Mouse (Mus musculus) heart, embryonic 14.5 days (tissue): ENCODE measurements at regions not wholly inside any gene's neighbourhood (a gene's known extent, or its start where the extent isn't known, plus 50 kb on each side); places are given as distances from the start of the nearest gene placed in this dataset.

ENCODE experiments used
- ATAC-seq: fragments of 200-750 bp; cut with Nextera tagmentation; 2 replicates; pipeline ENCODE4 v1.8.0; 2017; ENCODE audit warnings: low read depth, moderate TSS enrichment; ENCODE audit not compliant: insufficient number of reproducible peaks, insufficient read depth, low FRiP score
- H3K27ac ChIP-seq, 2 experiments: fragments of 200-500 bp in 1 of 2; fragments of 300-500 bp in 1 of 2; sonication (generic) in 1 of 2; replicated peaks in 1 of 2; 2 replicates each; pipeline ENCODE4 v1.5.1; 2012 to 2014; ENCODE audit warnings: low read depth in 2 of 2, low read length in 2 of 2, control low read depth in 1 of 2, mild to moderate bottlenecking in 1 of 2, mixed read lengths in 1 of 2; ENCODE audit not compliant: control insufficient read depth in 1 of 2, insufficient read depth in 1 of 2
- H3K27me3 ChIP-seq: fragments of 300-500 bp; sonication (generic); 2 replicates; pipeline ENCODE4 v1.6.1; 2014; ENCODE audit warnings: mild to moderate bottlenecking, low read length, control low read depth; ENCODE audit not compliant: control insufficient read depth, insufficient read depth
- H3K36me3 ChIP-seq: fragments of 300-500 bp; sonication (generic); 2 replicates; pipeline ENCODE4 v1.6.1; 2014; ENCODE audit warnings: mild to moderate bottlenecking, control low read depth, low read length, mixed read lengths; ENCODE audit not compliant: control insufficient read depth, insufficient read depth
- H3K4me1 ChIP-seq, 2 experiments: fragments of 200-500 bp in 1 of 2; fragments of 300-500 bp in 1 of 2; sonication (generic) in 1 of 2; 2 replicates each; pipeline ENCODE4 v1.6.1; 2012 to 2014; ENCODE audit warnings: low read length in 2 of 2, control low read depth in 1 of 2, mixed read lengths in 1 of 2; ENCODE audit not compliant: control insufficient read depth in 2 of 2, insufficient read depth in 2 of 2
- H3K4me2 ChIP-seq: fragments of 300-500 bp; sonication (generic); 2 replicates; pipeline ENCODE4 v1.6.1; 2014; ENCODE audit warnings: mild to moderate bottlenecking, low read length
- H3K4me3 ChIP-seq, 2 experiments: fragments of 200-500 bp in 1 of 2; fragments of 300-500 bp in 1 of 2; sonication (generic) in 1 of 2; 2 replicates each; pipeline ENCODE4 v1.5.1; 2012 to 2014; ENCODE audit warnings: low read length in 2 of 2, mild to moderate bottlenecking in 2 of 2, control low read depth in 1 of 2, low read depth in 1 of 2, moderate library complexity in 1 of 2; ENCODE audit not compliant: control insufficient read depth in 1 of 2, insufficient read depth in 1 of 2
- H3K9ac ChIP-seq: fragments of 300-500 bp; sonication (generic); 2 replicates; pipeline ENCODE4 v1.6.1; 2014; ENCODE audit warnings: mild to moderate bottlenecking, low read length
- H3K9me3 ChIP-seq: fragments of 300-500 bp; sonication (generic); 2 replicates; pipeline ENCODE4 v1.6.1; 2016; ENCODE audit warnings: low read length, control low read depth; ENCODE audit not compliant: control insufficient read depth
- WGBS: fragments of 180-500 bp; shearing (Covaris S2); extraction: QIAGEN DNeasy Blood & Tissue Kit; methylation state at CpG from one replicate; pipeline ENCODE4 v1.1.7; 2014; 5-methylcytosine and 5-hydroxymethylcytosine counted together

- WGBS = 90% methylated on average over 2 of the region's 2 CpGs
Observed at GRCm38 (mm10) chr6:67151515-67151914, 86.5 kb upstream of the Serbp1 start.

GRCm38 (mm10) chr6:67149425-67149824, 88.6 kb upstream of the Serbp1 start:
- WGBS = 10% methylated on average over 2 of the region's 2 CpGs
- Histone ChIP-seq H3K9me3 (no peaks in the 10 kb centered on the region), H3K36me3 (no peaks in the 10 kb centered on the region), H3K27me3 (0 out of 2 replicates have a peak, but pooled peaks cover 4% of the 10 kb centered on the region), H3K27ac (no peak overlapping the region), H3K4me1 (peaks cover 6 to 8% of the 10 kb centered on the region in 2 experiments; a peak in 3 of 4 replicates), H3K9ac (no peak overlapping the region), H3K4me2 (no peak overlapping the region), H3K4me3 (no peak overlapping the region)
- ATAC-seq = no peak

More at GRCm38 (mm10) chr6:67151515-67151914, 86.5 kb upstream of the Serbp1 start:
- no peak for ATAC-seq
- Histone ChIP-seq H3K27me3 (no peaks in the 10 kb centered on the region), H3K9me3 (no peaks in the 10 kb centered on the region), H3K36me3 (no peaks in the 10 kb centered on the region), H3K4me3 (no peak overlapping the region), H3K27ac (no peak overlapping the region), H3K4me2 (no peak overlapping the region), H3K9ac (no peak overlapping the region), H3K4me1 (peaks cover 5 to 6% of the 10 kb centered on the region in 2 experiments; a peak in 2 of 4 replicates)

GRCm38 (mm10) chr6:67146708-67147107, 91.3 kb upstream of the Serbp1 start:
- Histone ChIP-seq H3K27ac (no peak overlapping the region), H3K4me2 (no peak overlapping the region), H3K36me3 (no peaks in the 10 kb centered on the region), H3K9ac (no peak overlapping the region), H3K27me3 (0 out of 2 replicates have a peak, but pooled peaks cover 8% of the 10 kb centered on the region), H3K9me3 (no peaks in the 10 kb centered on the region), H3K4me1 (peaks cover 6 to 8% of the 10 kb centered on the region in 2 experiments; a peak in 3 of 4 replicates), H3K4me3 (no peak overlapping the region)
- no peak for ATAC-seq
- WGBS = 33% methylated on average over 4 of the region's 4 CpGs

GRCm38 (mm10) chr6:67145969-67146368, 92.0 kb upstream of the Serbp1 start:
- Histone ChIP-seq H3K4me2 (no peak overlapping the region), H3K36me3 (no peaks in the 10 kb centered on the region), H3K4me3 (no peak overlapping the region), H3K9ac (no peak overlapping the region), H3K9me3 (no peaks in the 10 kb centered on the region), H3K27ac (no peak overlapping the region), H3K27me3 (0 out of 2 replicates have a peak, but pooled peaks cover 8% of the 10 kb centered on the region), H3K4me1 (peaks cover 6 to 8% of the 10 kb centered on the region in 2 experiments; a peak in 3 of 4 replicates)
- no peak for ATAC-seq
- WGBS = 36% methylated on average over 5 of the region's 5 CpGs

GRCm38 (mm10) chr6:67144946-67145716, 92.8 kb upstream of the Serbp1 start:
- Histone ChIP-seq H3K4me2 (no peak overlapping the region), H3K27me3 (0 out of 2 replicates have a peak, but pooled peaks cover 8% of the 10 kb centered on the region), H3K36me3 (no peaks in the 10 kb centered on the region), H3K27ac (no peak overlapping the region), H3K9me3 (no peaks in the 10 kb centered on the region), H3K4me1 (peaks cover 9 to 13% of the 10 kb centered on the region in 2 experiments), H3K4me3 (no peak overlapping the region), H3K9ac (no peak overlapping the region)
- ATAC-seq = no peak
- WGBS = 44% methylated on average over 13 of the region's 13 CpGs

- no peak overlapping the region for H3K27ac ChIP-seq
- no peaks in the 10 kb centered on the region for H3K36me3 ChIP-seq
- H3K4me3 ChIP-seq = no peak overlapping the region
- ATAC-seq = no peak
- peaks cover 6 to 7% of the 10 kb centered on the region in 2 experiments for H3K4me1 ChIP-seq
- no peak overlapping the region for H3K4me2 ChIP-seq
- no peak overlapping the region for H3K9ac ChIP-seq
- no peaks in the 10 kb centered on the region for H3K9me3 ChIP-seq
- WGBS = 34% methylated on average over 4 of the region's 4 CpGs
- H3K27me3 ChIP-seq = peaks cover 16% of the 10 kb centered on the region
Observed at GRCm38 (mm10) chr6:67142179-67142578, 95.8 kb upstream of the Serbp1 start.

GRCm38 (mm10) chr6:67140645-67141250, 97.2 kb upstream of the Serbp1 start:
- H3K36me3 ChIP-seq = no peaks in the 10 kb centered on the region
- no peak overlapping the region for H3K4me2 ChIP-seq
- H3K9me3 ChIP-seq = no peaks in the 10 kb centered on the region
- H3K27me3 ChIP-seq = peaks cover 28% of the 10 kb centered on the region
- ATAC-seq = no peak
- H3K9ac ChIP-seq = no peak overlapping the region
- 46% methylated on average over 6 of the region's 6 CpGs for WGBS
- no peak overlapping the region for H3K4me3 ChIP-seq
- H3K4me1 ChIP-seq = peaks cover 6 to 7% of the 10 kb centered on the region in 2 experiments
- H3K27ac ChIP-seq = no peak overlapping the region
